Mouse (Mus musculus): ENCODE data around the gene Gbx2. TPM values are rescaled to one million over a fixed set of nuclear protein-coding genes. Genes with fewer than 3 reads are reported as not detected.

The Gbx2 gene
- total RNA-seq (2021), result not detected
- long read RNA-seq, experiment 1, result 0 reads
- long read RNA-seq, experiment 2, result 0 reads

DNA sequence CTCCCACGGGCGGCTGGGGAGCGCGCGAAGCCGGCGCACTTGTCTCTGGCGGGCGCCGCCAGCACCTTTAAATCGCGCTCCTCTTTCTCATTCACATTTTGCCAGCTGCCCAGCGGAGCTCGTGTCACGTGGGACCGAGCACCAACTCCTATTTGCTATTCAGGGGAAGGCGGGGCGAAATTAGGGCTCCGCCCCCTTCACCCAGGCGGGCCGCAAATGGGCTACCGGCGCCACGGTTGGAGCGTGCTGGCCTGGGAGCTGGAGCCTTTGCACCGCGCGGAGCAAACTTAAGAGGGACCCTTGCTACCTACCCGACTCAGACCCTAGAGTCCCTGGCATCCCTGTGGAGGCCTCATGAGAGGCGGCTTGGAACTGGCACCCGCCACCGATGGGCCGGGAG lies at the start of gene Gbx2:
TSS of gene Gbx2 (minus strand) at position 60 of the 400 bp plus-strand sequence.
- DNase-seq, result peak; percentile 60

DNA sequence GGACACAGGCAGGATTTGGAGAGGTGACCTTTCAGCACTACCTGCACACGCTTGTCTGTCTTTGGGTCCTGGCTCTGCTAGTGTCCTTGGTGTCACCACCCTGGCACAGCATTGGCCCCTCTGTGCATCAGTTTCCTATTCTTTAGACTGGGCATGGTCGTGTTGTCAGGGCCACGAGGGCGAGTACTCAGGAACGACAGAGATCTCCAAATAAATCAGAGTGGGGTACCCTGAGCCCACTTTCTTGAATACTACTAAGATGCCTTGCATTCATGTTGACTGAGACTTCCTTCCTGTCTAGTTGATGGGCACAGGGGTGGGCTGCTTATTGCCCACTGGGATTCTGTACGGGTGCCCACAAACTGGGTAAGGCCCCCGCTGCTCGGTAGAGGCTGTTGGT lies 46.3 kb upstream of the Gbx2 start:
- no peak for DNase-seq

DNA sequence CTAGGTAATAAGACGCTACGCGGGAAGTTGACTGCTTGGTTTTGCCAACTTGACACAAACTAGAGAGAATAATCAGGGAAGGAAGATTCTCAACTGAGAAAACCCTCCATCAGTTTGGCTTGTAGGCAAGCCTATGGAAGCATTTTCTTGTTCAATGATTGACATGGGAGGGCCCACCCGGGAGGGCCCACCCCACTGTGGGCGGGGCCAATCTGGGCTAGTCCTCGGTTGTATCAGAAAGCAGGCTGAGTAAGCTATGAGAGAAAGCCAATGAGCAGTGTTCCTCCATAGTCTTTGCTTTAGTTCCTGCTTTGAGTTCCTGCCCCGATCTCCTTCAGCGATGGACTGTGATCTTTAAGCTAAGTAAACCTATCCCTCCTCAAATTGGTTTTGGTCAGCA lies 45.4 kb upstream of the Gbx2 start:
- no peak for DNase-seq

DNA sequence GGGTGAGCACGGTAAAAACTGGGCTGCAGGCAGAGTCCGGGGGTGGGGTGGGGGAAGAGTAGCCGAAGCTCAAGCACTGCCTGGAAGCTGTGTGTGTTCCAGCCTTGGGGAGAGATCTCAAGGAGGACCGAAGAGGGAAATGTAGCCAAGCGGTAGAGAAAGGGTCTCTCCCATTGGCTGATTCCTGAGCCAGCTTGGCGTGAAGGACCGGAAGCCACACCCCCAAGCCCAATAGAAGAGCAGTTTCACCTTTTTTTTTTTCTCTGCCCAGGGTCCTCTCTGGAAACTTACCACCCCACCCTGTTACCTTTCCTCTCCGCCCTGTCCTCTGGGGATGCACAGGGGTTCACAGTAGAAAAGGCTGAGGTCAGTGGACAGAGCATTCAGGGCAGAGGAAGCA lies 43.6 kb upstream of the Gbx2 start:
- no peak for DNase-seq

DNA sequence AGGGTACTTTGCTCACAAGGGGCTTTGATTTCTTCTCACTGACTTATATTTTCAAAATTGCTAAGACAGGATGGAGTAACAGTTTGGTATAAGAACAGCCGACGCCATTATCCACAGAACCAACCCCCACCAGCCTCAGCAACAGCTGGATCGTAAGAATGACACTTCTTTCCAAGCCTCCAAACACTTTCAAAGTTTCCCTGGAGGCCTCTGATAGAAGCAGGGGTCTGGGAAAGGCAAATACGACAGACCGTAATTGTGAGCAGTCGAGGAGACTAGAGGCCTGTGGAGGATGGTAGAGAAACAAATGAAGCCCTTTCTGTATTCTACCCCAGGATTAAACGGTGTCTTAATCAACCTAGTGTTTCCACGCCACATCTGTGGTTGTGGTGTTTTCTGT lies 40.9 kb upstream of the Gbx2 start:
- no peak for DNase-seq

DNA sequence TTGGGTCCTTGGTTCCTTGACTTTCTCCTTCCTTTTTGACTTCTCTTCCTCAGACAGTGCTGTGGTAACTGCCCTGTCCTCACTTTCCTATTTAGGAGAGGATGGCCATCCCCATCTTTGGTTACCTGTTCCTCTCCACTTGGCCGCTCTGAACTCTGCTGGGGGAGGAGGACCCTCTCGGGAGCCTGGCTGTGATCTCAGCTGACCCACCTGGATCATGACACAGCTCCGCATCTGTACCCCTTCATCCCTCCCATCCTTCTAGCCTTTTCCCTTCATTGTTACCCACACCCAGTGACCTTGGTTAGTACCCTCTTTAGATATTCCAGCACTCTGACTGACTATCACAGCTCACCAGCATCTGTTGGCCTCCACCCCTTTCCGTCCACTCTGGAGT lies 38.7 kb upstream of the Gbx2 start:
- no peak for DNase-seq

DNA sequence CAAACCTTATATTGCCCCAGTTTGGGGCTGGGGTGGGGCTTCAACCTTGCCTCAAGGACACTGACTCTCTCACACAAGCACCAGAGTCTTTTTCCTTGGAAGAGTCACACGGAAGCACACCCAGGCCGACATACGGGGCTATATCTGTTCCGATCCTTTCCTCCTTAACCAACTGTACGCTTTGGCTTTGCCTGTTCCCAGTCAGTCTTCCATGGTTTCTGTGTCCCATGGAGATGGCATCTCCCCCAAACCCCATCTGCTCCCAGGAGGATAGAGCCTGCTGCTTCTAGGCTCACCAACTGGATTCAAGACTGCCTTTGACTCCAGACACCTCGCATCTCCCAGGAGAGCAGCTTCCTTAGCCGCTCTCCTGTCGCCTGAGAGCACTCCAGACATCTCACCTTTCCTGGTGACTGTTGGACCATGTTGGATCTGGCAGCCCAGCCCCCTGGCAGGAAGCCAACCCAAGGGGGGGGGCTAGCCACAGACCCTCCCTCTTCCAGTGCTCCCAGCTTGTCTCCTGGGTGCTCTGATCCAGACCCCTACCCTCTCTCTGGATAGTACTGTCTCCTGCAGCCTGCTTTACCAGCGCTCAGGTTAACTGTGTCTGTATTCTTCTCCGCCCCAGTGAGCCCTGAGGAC lies 38.2 kb upstream of the Gbx2 start:
- no peak for DNase-seq

DNA sequence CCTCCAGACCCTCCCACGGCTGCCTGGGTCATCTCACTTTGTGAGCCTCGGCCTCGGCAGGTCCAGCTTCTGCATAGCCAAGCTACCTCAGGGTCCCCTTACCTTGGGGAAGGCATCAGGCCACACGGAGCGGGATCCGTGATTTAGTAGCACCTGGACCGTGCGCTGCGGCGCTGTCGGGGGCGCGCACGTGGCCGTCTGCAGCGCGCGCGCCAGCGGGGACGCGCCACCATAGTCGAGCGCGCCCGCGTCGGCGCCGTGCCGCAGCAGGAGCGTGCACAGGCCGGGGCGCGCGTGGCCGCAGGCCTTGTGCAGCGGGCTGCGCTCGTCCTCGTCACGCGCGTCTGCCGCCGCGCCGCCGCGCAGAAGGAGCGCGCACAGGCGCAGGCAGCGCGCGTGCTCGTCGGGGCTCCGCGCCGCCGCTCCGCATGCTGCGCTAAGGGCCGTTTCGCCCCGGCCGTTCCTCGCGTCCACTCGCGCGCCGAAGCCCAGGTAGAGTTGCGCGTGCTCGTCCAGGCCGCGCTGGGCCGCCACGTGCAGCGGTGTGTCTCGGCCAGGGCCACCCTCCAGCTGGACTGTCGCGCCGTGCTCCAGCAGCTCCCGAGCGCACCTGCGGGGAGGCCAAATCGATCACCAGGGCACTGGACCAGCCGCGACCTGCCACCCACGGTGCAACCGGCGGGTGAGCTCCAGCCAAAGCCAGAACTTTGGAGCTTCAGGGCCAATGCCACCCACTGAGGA lies 37.3 kb upstream of the Gbx2 start:
- peak; percentile 12 to 14 for DNase-seq

DNA sequence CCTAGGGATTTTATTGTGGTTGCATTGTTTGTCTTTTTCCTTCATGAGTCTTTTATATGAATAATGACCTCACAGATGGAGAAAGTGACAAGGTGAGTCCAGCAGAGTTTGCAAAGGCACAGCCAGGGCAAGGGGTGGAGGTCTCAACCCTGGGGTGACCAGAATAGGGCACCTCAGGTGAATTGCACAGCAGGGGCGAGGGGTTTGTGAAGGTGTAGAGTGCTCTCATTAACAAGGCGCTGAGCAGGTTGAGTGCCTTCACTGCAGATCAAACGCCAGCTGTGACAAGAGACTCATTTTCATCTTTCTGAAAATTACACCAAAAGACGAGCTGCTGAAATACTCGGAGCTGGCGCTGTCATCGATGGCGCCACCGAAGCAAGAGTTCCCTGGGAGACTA lies 36.6 kb upstream of the Gbx2 start:
- DNase-seq, result no peak

DNA sequence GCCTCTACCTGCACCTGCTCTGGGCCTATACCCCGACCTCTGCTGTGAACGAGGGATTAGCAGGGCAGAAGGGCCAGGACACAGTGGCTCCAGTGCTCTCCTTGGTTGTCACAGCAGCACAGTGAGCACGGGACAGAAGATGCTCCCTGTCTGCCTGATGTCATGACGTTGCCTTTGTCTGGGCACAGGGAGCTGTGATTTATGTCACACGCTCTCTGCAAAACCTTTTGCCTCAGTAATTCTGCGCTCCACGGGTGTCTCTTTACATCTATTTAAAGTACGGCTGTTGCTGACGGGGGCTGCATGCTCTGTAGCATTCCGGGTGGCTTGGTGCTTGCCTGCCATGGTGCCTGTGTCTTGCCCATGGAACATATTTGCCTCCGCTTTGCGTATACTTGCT lies 33.4 kb upstream of the Gbx2 start:
- no peak for DNase-seq

DNA sequence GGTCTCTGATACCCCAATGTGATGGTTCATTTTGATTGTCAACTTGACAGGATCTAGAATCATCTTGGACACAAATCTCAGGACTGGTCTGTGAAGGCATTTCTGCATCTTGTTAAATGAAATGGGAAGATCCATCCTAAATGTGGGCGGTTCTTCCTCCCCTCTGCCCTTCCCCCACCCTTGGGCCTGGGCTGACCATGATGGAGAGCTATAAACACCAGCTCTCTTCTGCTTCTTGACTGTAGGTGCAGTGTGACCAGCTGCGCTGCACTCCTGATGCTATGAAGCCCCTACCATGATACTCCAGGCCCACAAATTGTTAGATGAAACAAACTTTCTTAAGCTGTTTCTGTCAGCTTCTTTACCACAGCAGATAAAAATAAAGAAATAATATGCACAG lies 32.3 kb upstream of the Gbx2 start:
- DNase-seq, result no peak

DNA sequence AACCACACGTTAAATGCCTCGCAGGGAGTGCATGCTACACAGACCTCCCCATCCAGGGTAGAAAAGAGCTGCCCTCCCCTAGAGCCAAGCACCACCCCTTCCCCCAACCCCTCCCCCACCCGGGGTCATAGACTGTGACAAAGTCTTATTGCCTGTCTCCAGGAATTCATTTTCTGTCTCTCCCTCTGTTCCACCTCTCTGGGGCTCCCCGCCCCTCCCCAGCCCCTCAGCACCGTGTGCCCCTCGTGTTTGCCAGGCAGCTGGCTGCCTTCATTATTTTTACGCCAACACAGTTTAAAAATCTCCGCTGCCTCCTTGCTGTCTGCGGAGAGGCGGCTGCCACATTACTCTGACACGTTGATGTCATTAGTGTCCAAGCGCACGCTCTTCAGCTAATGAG lies 31.1 kb upstream of the Gbx2 start:
- no peak for DNase-seq

DNA sequence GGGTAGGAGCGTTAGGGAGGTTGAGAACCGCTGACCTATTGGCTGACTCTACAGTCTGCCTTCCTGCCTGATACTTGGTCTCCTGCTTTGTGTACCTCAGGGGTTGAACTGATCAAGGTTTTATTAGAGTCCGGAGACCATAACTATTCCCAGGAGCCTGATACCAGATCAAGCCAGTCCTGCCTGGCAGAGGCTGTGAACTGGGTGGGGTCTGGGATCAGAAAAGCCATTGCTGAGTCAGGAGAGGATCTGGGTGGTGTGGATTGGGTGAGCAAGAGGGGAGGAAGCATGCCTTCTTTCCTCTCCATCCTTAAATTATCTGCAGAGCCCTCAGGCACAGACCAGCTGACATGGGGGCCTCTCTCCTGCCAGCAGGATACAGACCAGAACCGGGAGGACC lies 28.4 kb upstream of the Gbx2 start:
- no peak for DNase-seq

DNA sequence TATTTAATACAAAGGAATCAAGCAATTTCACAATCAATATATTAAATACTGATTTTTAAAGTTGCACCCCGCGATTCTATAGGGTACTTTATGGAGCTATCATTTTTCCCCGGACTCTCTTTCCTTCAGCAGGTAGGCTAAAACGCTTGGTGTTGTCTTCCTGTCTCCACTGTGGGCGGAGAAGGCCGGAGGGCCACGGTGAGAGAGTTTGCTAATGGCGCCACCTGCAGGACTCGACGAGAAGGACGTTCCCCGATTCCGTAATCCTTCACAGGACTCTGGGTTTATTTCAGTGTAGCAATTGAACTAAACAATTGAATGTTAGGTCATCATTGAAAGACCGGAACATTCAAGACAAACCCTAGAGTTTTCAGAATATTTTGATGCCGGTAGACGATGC lies 12.2 kb upstream of the Gbx2 start:
- peak; percentile 79 to 85 for DNase-seq

DNA sequence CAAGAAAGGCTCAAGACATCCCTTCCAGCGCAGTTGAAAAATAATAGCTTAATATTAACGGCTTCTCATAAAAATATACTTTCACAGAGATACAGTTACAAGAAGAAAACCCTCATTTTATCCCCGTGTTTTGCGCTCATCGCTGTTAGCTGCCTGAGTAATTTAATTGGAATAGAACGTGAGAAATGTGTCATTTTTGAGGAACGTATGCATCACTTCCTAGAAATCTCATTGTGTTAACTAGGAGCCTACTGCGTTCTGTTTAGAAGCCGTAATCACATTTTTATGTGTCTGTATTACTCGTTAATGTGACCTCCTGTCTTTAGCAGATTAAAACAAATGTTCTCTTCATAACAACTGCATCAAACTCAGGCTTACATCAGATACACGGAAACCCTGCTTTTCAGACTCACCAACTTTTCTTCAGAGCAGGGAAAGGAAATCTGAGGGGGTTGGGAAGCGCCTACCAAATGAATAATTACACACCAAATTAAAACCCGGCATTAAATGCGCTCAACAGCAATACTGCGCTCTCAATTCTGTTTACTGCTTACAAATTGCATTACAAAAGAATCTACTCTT lies 11.5 kb upstream of the Gbx2 start:
- no peak for DNase-seq

DNA sequence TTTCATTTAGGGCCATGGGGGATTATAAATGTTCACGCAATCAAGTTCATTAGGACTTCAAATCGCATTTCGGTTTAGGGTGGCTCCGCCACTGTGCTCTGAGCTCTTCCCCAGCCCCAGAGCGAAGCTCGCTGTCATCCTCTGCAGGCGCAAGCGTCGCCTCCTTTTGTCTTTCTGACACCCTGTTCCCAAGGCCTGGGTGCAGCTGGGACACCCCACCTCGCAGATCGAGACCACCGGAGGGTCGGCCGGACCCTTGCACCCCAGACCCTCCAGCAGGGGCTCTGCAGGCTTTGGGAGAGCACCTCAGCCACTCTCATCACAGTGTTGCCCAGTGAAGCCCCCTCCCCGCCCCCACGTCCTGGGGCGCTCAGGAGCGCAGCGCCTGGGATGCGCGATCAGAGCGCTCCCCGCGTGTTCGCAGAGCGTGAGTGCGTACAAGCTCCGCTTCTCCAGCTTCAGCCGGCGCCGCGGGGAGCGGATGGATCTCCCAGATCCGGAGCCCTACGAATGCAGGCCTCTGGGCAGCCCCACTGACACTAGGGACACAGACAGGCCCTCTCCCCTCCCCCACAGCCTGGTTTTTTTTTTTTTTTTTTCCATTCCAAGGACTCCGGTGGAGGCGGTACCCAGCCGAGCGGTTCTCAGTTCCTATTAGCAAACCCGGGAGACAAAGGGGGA lies 10.9 kb upstream of the Gbx2 start:
- DNase-seq, result no peak

DNA sequence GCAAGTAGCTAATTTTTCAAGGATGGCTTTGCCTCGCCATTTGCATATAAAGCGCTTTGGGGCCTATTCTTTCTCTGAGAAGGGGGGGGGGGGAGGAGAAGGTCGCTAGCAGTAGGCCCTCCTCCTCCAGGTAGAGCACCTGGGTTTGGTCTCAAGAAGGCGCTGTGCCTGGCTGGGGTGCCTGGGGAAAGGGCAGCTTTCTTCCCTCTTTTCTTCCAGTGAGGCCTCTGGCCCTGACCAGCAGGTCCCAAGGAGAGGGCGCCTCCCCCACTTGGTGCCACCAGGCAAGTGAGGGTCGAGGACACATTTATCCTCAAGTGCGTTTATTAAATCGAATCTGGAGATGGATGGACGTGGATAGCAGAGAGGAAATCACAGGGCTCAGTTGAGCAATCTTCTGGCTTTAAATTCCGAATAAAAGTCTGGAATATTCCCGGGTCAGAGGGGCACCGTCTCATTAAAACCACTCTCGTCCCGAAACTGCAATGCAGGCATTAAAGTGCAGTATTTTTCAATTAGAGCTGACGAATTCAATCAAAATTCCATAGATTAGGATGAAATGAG lies 10.1 kb upstream of the Gbx2 start:
- DNase-seq, result no peak

DNA sequence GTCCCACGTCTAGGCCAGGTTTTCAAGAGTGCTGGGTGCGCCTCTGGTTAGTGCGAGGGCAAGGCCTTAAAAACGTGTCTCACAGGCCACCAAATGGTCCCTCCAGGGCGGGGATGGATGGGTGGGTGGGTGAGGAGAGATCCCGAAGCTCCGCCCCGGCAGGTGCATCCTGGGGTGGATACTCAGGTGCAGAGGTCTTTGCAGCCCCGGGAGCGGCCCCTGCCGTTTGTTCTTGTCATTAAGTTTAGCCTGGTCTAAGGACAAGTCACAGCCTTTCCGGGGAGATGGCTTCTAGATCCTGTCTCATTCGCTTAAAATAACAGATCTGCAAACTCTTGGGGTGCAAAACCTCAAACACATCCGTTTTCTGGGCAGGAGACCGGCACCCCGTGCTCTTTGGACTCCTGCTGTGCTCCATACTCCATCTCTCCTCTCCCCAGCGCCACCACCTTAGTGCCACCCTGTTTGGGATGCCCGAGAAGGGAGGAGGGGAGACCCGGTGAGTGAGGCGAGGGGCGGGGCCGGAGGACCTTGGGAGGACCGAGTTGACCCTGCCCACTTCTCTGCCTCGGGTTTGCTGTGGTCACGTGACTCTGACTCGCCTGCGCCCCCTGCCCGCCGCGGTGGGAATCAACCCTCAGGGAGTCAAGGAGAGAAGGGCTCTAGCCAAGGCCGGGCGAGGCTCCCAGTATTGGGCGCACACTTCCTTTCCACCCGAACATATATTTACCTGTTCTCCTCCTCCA lies 9.2 kb upstream of the Gbx2 start:
- DNase-seq, result peak; percentile 72 to 78

DNA sequence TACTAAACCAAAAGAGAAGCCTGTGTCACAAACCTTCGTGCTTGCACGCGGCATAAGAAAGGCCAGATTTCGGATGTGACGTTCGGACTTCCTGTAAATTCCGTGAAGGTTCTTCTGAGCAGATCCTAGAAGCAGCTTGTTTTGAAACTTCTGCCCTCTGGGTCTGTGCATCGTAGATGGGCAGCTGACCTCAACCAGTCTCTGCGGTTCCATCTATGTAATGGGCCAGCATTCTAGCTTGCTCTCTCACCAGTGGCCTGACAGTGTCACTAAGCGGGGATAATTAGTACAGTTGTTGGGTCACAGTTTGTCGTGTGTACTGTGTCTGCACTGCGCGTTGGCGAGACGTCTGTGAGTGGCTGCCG lies 8.6 kb upstream of the Gbx2 start:
- no peak for DNase-seq

DNA sequence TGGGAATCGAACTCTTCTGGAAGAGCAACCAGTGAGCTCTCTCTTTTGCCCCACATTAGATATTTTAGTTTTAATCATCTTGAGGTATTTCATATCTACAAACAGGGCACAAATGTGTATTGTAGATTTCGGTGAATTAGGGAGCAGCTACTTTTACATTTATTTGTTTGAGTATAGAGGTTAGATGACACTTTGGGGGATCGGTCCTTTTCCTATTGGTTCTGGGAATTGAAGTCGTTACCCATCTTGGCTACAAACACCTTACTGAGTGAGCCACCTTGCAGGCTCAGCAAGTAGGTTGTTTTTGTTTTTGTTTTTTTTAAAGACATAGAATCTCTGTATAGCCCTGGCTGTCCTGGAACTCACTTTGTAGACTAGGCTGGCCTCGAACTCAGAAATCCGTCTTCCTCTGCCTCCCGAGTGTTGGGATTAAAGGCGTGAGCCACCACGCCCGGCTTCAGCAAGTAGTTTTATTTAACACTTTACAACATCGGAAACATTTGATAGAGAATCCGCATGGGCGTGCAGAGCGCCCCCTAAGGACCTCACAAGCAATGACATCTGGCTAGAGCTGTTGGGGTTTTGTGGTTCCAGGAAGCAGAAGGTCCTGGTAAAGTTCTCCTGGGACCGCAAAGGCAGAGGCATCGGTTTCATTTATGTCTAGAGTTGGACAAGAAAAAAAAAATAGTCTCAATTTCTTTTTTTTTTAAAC lies 8.1 kb upstream of the Gbx2 start:
- no peak for DNase-seq
